In the genomic region with DNA sequence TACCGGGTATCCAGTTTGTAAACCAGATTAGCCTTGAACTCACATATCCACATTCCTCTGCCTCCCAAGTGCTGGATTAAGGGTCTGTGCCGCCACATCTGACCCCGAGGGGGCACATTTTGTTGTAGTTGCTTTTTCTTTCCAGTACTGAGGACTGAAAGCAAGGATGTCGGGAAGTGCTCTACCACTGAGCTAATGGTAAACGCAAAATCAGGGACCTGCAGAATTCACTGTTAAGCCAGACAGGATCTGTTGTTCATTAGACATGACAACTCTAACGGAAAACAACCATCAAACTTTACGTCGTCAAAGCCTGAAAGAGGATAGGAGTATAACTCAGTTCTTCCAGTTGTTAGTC, we compare ENCODE assay signal across 8 mouse cellular contexts. TPM values are rescaled to one million over a fixed set of nuclear protein-coding genes. Genes with fewer than 3 reads are reported as not detected.
DNase-seq lines count a peak whose midpoint lies in the region; ATAC-seq and TF ChIP-seq lines count a peak whose summit lies in the region.

No protein-coding gene starts in this region.

- peaks cover 23% of the 10 kb centered on the region for H3K36me3 ChIP-seq in heart, embryonic 14.5 days (ENCODE audit: control insufficient read depth, insufficient read depth, low read length)
- H3K36me3 ChIP-seq in ES-Bruce4 (ENCODE audit: control insufficient read depth, insufficient read depth, low read length, poor library complexity, severe bottlenecking) = peaks cover 18% of the 10 kb centered on the region
- peaks cover 19% of the 10 kb centered on the region for H3K36me3 ChIP-seq in forebrain, embryonic 13.5 days (ENCODE audit: poor library complexity, severe bottlenecking)
- H3K36me3 ChIP-seq in liver, adult 2 months (ENCODE audit: control insufficient read depth, insufficient read depth, low read length) = peaks cover 21% of the 10 kb centered on the region
- H3K36me3 ChIP-seq in stomach, postnatal 0 days (ENCODE audit: control insufficient read depth, insufficient read depth, low read length) = peaks cover 13% of the 10 kb centered on the region

- peak overlapping the region; percentile 86 to 89 for H3K27ac ChIP-seq in heart, embryonic 14.5 days (replicated peaks in 1 of 2; ENCODE audit: control insufficient read depth in 1 of 2, insufficient read depth in 1 of 2, low read depth in 2 of 2, low read length in 2 of 2)
- H3K27ac ChIP-seq in ES-Bruce4 (ENCODE audit: insufficient read depth, low read length) = peak overlapping the region; percentile 79
- H3K27ac ChIP-seq in forebrain, embryonic 13.5 days = peak overlapping the region; percentile 59
- peak overlapping the region; percentile 92 for H3K27ac ChIP-seq in liver, adult 2 months (replicated peaks; ENCODE audit: insufficient read depth, low read depth, low read length)
- peak overlapping the region; percentile 70 for H3K27ac ChIP-seq in stomach, postnatal 0 days (replicated peaks)

- TF ChIP-seq POLR2A in ES-Bruce4 (IDR thresholded peaks at IDR 0.05; ENCODE audit: insufficient read depth, low read length) = no peak
- no peak for TF ChIP-seq POLR2A in liver, adult 2 months (IDR thresholded peaks at IDR 0.05; ENCODE audit: extremely low read depth, insufficient read depth, low read length)

- peak overlapping the region; percentile 61 for H3K4me2 ChIP-seq in heart, embryonic 14.5 days (ENCODE audit: low read length)
- H3K4me2 ChIP-seq in forebrain, embryonic 13.5 days = peak overlapping the region; percentile 66
- H3K4me2 ChIP-seq in stomach, postnatal 0 days (replicated peaks; ENCODE audit: low read depth) = peak overlapping the region; percentile 61

- DNase-seq in heart, adult 9 months (ENCODE audit: low spot score in 2 of 2) = no peak
- DNase-seq in liver, adult 2 months (ENCODE audit: extremely low read depth, low read depth, low spot score) = no peak
- no peak for DNase-seq in stomach, postnatal 0 days (ENCODE audit: low spot score)
- no peak for DNase-seq in embryo, embryonic 9.5 days (ENCODE audit: extremely low spot score)
- no peak for DNase-seq in cerebellum, adult 9-10 months

- no peaks in the 10 kb centered on the region for H3K27me3 ChIP-seq in heart, embryonic 14.5 days (ENCODE audit: control insufficient read depth, insufficient read depth, low read length)
- H3K27me3 ChIP-seq in ES-Bruce4 (ENCODE audit: control insufficient read depth, insufficient read depth, low read length, poor library complexity, severe bottlenecking) = no peaks in the 10 kb centered on the region
- H3K27me3 ChIP-seq in forebrain, embryonic 13.5 days = no peaks in the 10 kb centered on the region
- no peaks in the 10 kb centered on the region for H3K27me3 ChIP-seq in liver, adult 2 months (ENCODE audit: control insufficient read depth, insufficient read depth, low read length)
- no peaks in the 10 kb centered on the region for H3K27me3 ChIP-seq in stomach, postnatal 0 days (ENCODE audit: control insufficient read depth, insufficient read depth, low read length)

- peak overlapping the region; percentile 95 for H3K9ac ChIP-seq in heart, embryonic 14.5 days (ENCODE audit: low read length)
- peak overlapping the region; percentile 81 for H3K9ac ChIP-seq in ES-Bruce4 (ENCODE audit: low read depth, poor library complexity, severe bottlenecking)
- H3K9ac ChIP-seq in forebrain, embryonic 13.5 days = peak overlapping the region; percentile 89
- H3K9ac ChIP-seq in liver, adult 2 months (ENCODE audit: low read depth, low read length) = peak overlapping the region; percentile 66
- peak overlapping the region; percentile 51; the same call in 1 of the 2 replicates for H3K9ac ChIP-seq in stomach, postnatal 0 days (ENCODE audit: low read length)

- H3K9me3 ChIP-seq in heart, embryonic 14.5 days (ENCODE audit: control insufficient read depth, low read length) = no peaks in the 10 kb centered on the region
- H3K9me3 ChIP-seq in ES-Bruce4 (replicated peaks; ENCODE audit: control insufficient read depth, insufficient read depth, low read length, poor library complexity, severe bottlenecking) = no peaks in the 10 kb centered on the region
- H3K9me3 ChIP-seq in forebrain, embryonic 13.5 days (replicated peaks) = no peaks in the 10 kb centered on the region
- no peaks in the 10 kb centered on the region for H3K9me3 ChIP-seq in stomach, postnatal 0 days (ENCODE audit: control insufficient read depth, low read length)

- peaks cover 3% of the 10 kb centered on the region; the same call in 1 of the 2 replicates for H3K79me2 ChIP-seq in liver, adult 2 months (ENCODE audit: control insufficient read depth, insufficient read depth, low read length)

- ATAC-seq in heart, embryonic 14.5 days (ENCODE audit: insufficient number of reproducible peaks, insufficient read depth, low FRiP score, low read depth) = 0 out of 2 replicates have a peak, but pooled peaks have one; percentile 9
- ATAC-seq in forebrain, embryonic 13.5 days = peak; percentile 54; the same call in 1 of the 2 replicates
- ATAC-seq in stomach, postnatal 0 days (ENCODE audit: low FRiP score, low TSS enrichment) = peak; percentile 47

- TF ChIP-seq EP300 in ES-Bruce4 (IDR thresholded peaks at IDR 0.05; ENCODE audit: insufficient read depth, low read depth, low read length) = no peak
- no peak for TF ChIP-seq EP300 in stomach, postnatal 0 days (optimal IDR thresholded peaks at IDR 0.05)

- 2% methylated on average over 8 of the region's 8 CpGs for WGBS in heart, embryonic 14.5 days
- 2% methylated on average over 8 of the region's 8 CpGs for WGBS in forebrain, embryonic 13.5 days
- 1% methylated on average over 8 of the region's 8 CpGs for WGBS in liver, adult 2 months
- under 1% methylated on average over 8 of the region's 8 CpGs for WGBS in stomach, postnatal 0 days

- peaks cover 5 to 20% of the 10 kb centered on the region in 2 experiments for H3K4me1 ChIP-seq in heart, embryonic 14.5 days (ENCODE audit: control insufficient read depth in 2 of 2, insufficient read depth in 2 of 2, low read length in 2 of 2)
- no peaks in the 10 kb centered on the region for H3K4me1 ChIP-seq in ES-Bruce4 (ENCODE audit: control insufficient read depth, insufficient read depth, low read length)
- peaks cover 25% of the 10 kb centered on the region for H3K4me1 ChIP-seq in forebrain, embryonic 13.5 days
- H3K4me1 ChIP-seq in liver, adult 2 months (ENCODE audit: control insufficient read depth, insufficient read depth, low read length) = peaks cover 15% of the 10 kb centered on the region
- H3K4me1 ChIP-seq in stomach, postnatal 0 days (replicated peaks; ENCODE audit: control insufficient read depth, insufficient read depth) = 0 out of 2 replicates have a peak, but pooled peaks cover 4% of the 10 kb centered on the region

- peak overlapping the region; percentile 38 to 96 for H3K4me3 ChIP-seq in heart, embryonic 14.5 days (ENCODE audit: control insufficient read depth in 1 of 2, insufficient read depth in 1 of 2, low read depth in 1 of 2, low read length in 2 of 2)
- peak overlapping the region; percentile 57 for H3K4me3 ChIP-seq in ES-Bruce4 (ENCODE audit: low read depth, low read length)
- peak overlapping the region; percentile 83 for H3K4me3 ChIP-seq in forebrain, embryonic 13.5 days
- peak overlapping the region; percentile 11 for H3K4me3 ChIP-seq in liver, adult 2 months (ENCODE audit: insufficient read depth, low read depth, low read length)
- H3K4me3 ChIP-seq in stomach, postnatal 0 days (ENCODE audit: low read depth, low read length) = peak overlapping the region; percentile 96

- TF ChIP-seq CTCF in ES-Bruce4 (IDR thresholded peaks at IDR 0.05; ENCODE audit: low read depth, low read length) = no peak
- TF ChIP-seq CTCF in liver, adult 2 months (IDR thresholded peaks at IDR 0.05; ENCODE audit: low read depth, low read length) = no peak
- TF ChIP-seq CTCF in stomach, postnatal 0 days (IDR thresholded peaks at IDR 0.05; ENCODE audit: low read depth) = peak; percentile 25; the same call in 1 of the 2 replicates

RNA-seq across cellular contexts. Expression of gene Mtch2, which starts 0.4 kb away (rescaled TPM):
- 277 and 286 TPM in 2 replicates for polyA plus RNA-seq in heart, embryonic 14.5 days (2014; fragmentation: Nextera tagmentation; extraction: Ambion mirVana)
- polyA plus RNA-seq in ES-Bruce4 (2011; ENCODE audit: insufficient read depth, insufficient read length, low read depth, missing spikeins) = 263 and 277 TPM in 2 replicates
- polyA plus RNA-seq in forebrain, embryonic 13.5 days (2015; fragmentation: Nextera tagmentation; extraction: Ambion mirVana) = 275 and 283 TPM in 2 replicates
- 186 TPM in 2 replicates for total RNA-seq in liver, adult 2 months (2014; rRNA removed)
- polyA plus RNA-seq in liver, adult 2 months (2012; rRNA removed) = 103 and 108 TPM in 2 replicates
- polyA plus RNA-seq in stomach, postnatal 0 days (2015; fragmentation: Nextera tagmentation; extraction: Ambion mirVana) = 151 and 155 TPM in 2 replicates

RNA-seq across cellular contexts. Expression of gene C1qtnf4, which starts 39.1 kb away (rescaled TPM):
- 19.4 and 22.2 TPM in 2 replicates for polyA plus RNA-seq in heart, embryonic 14.5 days (2014; fragmentation: Nextera tagmentation; extraction: Ambion mirVana)
- 0.94 and 2.1 TPM in 2 replicates for polyA plus RNA-seq in ES-Bruce4 (2011; ENCODE audit: insufficient read depth, insufficient read length, low read depth, missing spikeins)
- polyA plus RNA-seq in forebrain, embryonic 13.5 days (2015; fragmentation: Nextera tagmentation; extraction: Ambion mirVana) = 9.0 and 9.4 TPM in 2 replicates
- total RNA-seq in liver, adult 2 months (2014; rRNA removed) = 0.18 and 0.67 TPM in 2 replicates
- polyA plus RNA-seq in liver, adult 2 months (2012; rRNA removed) = 1.1 and 1.4 TPM in 2 replicates
- 19.4 and 20.7 TPM in 2 replicates for polyA plus RNA-seq in stomach, postnatal 0 days (2015; fragmentation: Nextera tagmentation; extraction: Ambion mirVana)

RNA-seq across cellular contexts. Expression of gene Kbtbd4, which starts 58.0 kb away (rescaled TPM):
- 20.6 and 24.8 TPM in 2 replicates for polyA plus RNA-seq in heart, embryonic 14.5 days (2014; fragmentation: Nextera tagmentation; extraction: Ambion mirVana)
- polyA plus RNA-seq in ES-Bruce4 (2011; ENCODE audit: insufficient read depth, insufficient read length, low read depth, missing spikeins) = 20.7 and 24.0 TPM in 2 replicates
- 59.2 and 67.6 TPM in 2 replicates for polyA plus RNA-seq in forebrain, embryonic 13.5 days (2015; fragmentation: Nextera tagmentation; extraction: Ambion mirVana)
- 9.0 and 9.3 TPM in 2 replicates for total RNA-seq in liver, adult 2 months (2014; rRNA removed)
- 12.7 and 13.5 TPM in 2 replicates for polyA plus RNA-seq in liver, adult 2 months (2012; rRNA removed)
- 16.4 and 18.4 TPM in 2 replicates for polyA plus RNA-seq in stomach, postnatal 0 days (2015; fragmentation: Nextera tagmentation; extraction: Ambion mirVana)

RNA-seq across cellular contexts. Expression of gene Ndufs3, which starts 58.1 kb away (rescaled TPM):
- 410 and 423 TPM in 2 replicates for polyA plus RNA-seq in heart, embryonic 14.5 days (2014; fragmentation: Nextera tagmentation; extraction: Ambion mirVana)
- polyA plus RNA-seq in ES-Bruce4 (2011; ENCODE audit: insufficient read depth, insufficient read length, low read depth, missing spikeins) = 86.9 and 90.1 TPM in 2 replicates
- polyA plus RNA-seq in forebrain, embryonic 13.5 days (2015; fragmentation: Nextera tagmentation; extraction: Ambion mirVana) = 219 and 222 TPM in 2 replicates
- 191 and 201 TPM in 2 replicates for total RNA-seq in liver, adult 2 months (2014; rRNA removed)
- 199 and 205 TPM in 2 replicates for polyA plus RNA-seq in liver, adult 2 months (2012; rRNA removed)
- 224 and 230 TPM in 2 replicates for polyA plus RNA-seq in stomach, postnatal 0 days (2015; fragmentation: Nextera tagmentation; extraction: Ambion mirVana)

Comparison
In these comparisons a context has a peak if more than half of its experiments do, and no peak if none do; other contexts are left out.
1. H3K4me3 ChIP-seq: peak in every context shown above with its lines; median percentile 96 in stomach, postnatal 0 days; 83 in forebrain, embryonic 13.5 days; 67 in heart, embryonic 14.5 days; 57 in ES-Bruce4; 11 in liver, adult 2 months.